Mouse (Mus musculus) testis, postnatal 10 days (tissue): ENCODE measurements at regions not wholly inside any gene's neighbourhood (a gene's known extent, or its start where the extent isn't known, plus 50 kb on each side); places are given as distances from the start of the nearest gene placed in this dataset.

Experiments used
- DNase-seq: peaks from one replicate; pipeline ENCODE4 v3.0.0; 2021; ENCODE audit warnings: low spot score

- DNase-seq, result no peak
Measured at GRCm38 (mm10) chr3:65478215-65478614, 50.0 kb upstream of the Tiparp start.

GRCm38 (mm10) chr3:65477111-65477510 lies 51.1 kb upstream of the Tiparp start:
- DNase-seq, result no peak

- DNase-seq, result no peak
Measured at GRCm38 (mm10) chr3:65476091-65476953, 51.9 kb upstream of the Tiparp start.

- DNase-seq, result no peak
Measured at GRCm38 (mm10) chr3:65474585-65474984, 53.6 kb upstream of the Tiparp start.

GRCm38 (mm10) chr3:65471796-65472195 lies 56.4 kb upstream of the Tiparp start:
- no peak for DNase-seq

GRCm38 (mm10) chr3:65469207-65469606 lies 59.0 kb upstream of the Tiparp start:
- DNase-seq, result no peak

GRCm38 (mm10) chr3:65464769-65465168 lies 63.4 kb upstream of the Tiparp start:
- no peak for DNase-seq

- DNase-seq, result no peak
Measured at GRCm38 (mm10) chr3:65460936-65461335, 67.3 kb upstream of the Tiparp start.

GRCm38 (mm10) chr3:65459702-65460101 lies 67.3 kb upstream of the Ssr3 start:
- DNase-seq, result no peak

- no peak for DNase-seq
Measured at GRCm38 (mm10) chr3:65457931-65458330, 65.5 kb upstream of the Ssr3 start.

- DNase-seq, result peak; percentile 85
Measured at GRCm38 (mm10) chr3:65455597-65456284, 63.3 kb upstream of the Ssr3 start.

GRCm38 (mm10) chr3:65454301-65454700 lies 61.9 kb upstream of the Ssr3 start:
- DNase-seq, result no peak

- DNase-seq, result no peak
Measured at GRCm38 (mm10) chr3:65449176-65449575, 56.8 kb upstream of the Ssr3 start.

- no peak for DNase-seq
Measured at GRCm38 (mm10) chr3:65443701-65444100, 51.3 kb upstream of the Ssr3 start.

GRCm38 (mm10) chr3:65442946-65443345 lies 50.5 kb upstream of the Ssr3 start:
- DNase-seq, result no peak

GRCm38 (mm10) chr3:65442269-65442668 lies 49.8 kb upstream of the Ssr3 start:
- DNase-seq, result peak; percentile 55
